Mouse (Mus musculus) embryonic facial prominence, embryonic 15.5 days (tissue): ENCODE data around the gene Capn15. TPM values are rescaled to one million over a fixed set of nuclear protein-coding genes. Genes with fewer than 3 reads are reported as not detected.
A peak's percentile ranks its signal among the peaks of the same experiment; 100 is the strongest.

Experiments
- ATAC-seq: fragments of 200-750 bp; cut with Nextera tagmentation; 2 replicates; pipeline ENCODE4 v1.8.0; 2017; ENCODE audit warnings: low read depth, moderate TSS enrichment; ENCODE audit not compliant: insufficient number of reproducible peaks, low FRiP score, low TSS enrichment
- H3K27ac ChIP-seq: fragments of 300-500 bp; sonication (generic); replicated peaks from 2 replicates; pipeline ENCODE4 v1.5.1; 2015; ENCODE audit warnings: mild to moderate bottlenecking, inconsistent platforms
- H3K27me3 ChIP-seq: fragments of 300-500 bp; sonication (generic); 2 replicates; pipeline ENCODE4 v1.6.1; 2015; ENCODE audit warnings: inconsistent platforms
- H3K36me3 ChIP-seq: fragments of 300-500 bp; sonication (generic); 2 replicates; pipeline ENCODE4 v1.6.1; 2015; ENCODE audit warnings: mild to moderate bottlenecking, inconsistent platforms
- H3K4me1 ChIP-seq: fragments of 300-500 bp; sonication (generic); 2 replicates; pipeline ENCODE4 v1.6.1; 2015; ENCODE audit warnings: inconsistent platforms
- H3K4me2 ChIP-seq: fragments of 300-500 bp; sonication (generic); replicated peaks from 2 replicates; pipeline ENCODE4 v1.6.1; 2015; ENCODE audit warnings: mild to moderate bottlenecking, inconsistent platforms
- H3K4me3 ChIP-seq: fragments of 300-500 bp; sonication (generic); replicated peaks from 2 replicates; pipeline ENCODE4 v1.5.1; 2015; ENCODE audit warnings: mild to moderate bottlenecking, inconsistent platforms
- H3K9ac ChIP-seq: fragments of 300-500 bp; sonication (generic); 2 replicates; pipeline ENCODE4 v1.6.1; 2015; ENCODE audit warnings: inconsistent platforms
- H3K9me3 ChIP-seq: fragments of 300-500 bp; sonication (generic); replicated peaks from 2 replicates; pipeline ENCODE4 v1.6.1; 2016; ENCODE audit warnings: inconsistent platforms
- WGBS: fragments of 180-500 bp; shearing (Covaris S2); methylation state at CpG from one replicate; pipeline ENCODE4 v1.1.7; 2015; 5-methylcytosine and 5-hydroxymethylcytosine counted together
- polyA plus RNA-seq: library from polyadenylated mRNA; unstranded; fragments of >200 nt; fragmentation: Nextera tagmentation; extraction: Ambion mirVana; gene quantifications from 2 replicates; pipeline ENCODE4 v1.2.1, GENCODE M21; 2015

Capn15 gene
- polyA plus RNA-seq, 1 experiment from 2014 or later, result 29.8 TPM

- ATAC-seq, result no peak
- no peaks in the 10 kb centered on the region for H3K9me3 ChIP-seq
- H3K27me3 ChIP-seq, result no peaks in the 10 kb centered on the region
- H3K4me1 ChIP-seq, result 0 out of 2 replicates have a peak, but pooled peaks cover 3% of the 10 kb centered on the region
- H3K4me2 ChIP-seq, result no peak overlapping the region
- H3K27ac ChIP-seq, result no peak overlapping the region
- peaks cover 25% of the 10 kb centered on the region for H3K36me3 ChIP-seq
- 57% methylated on average over 3 of the region's 3 CpGs for WGBS
- no peak overlapping the region for H3K4me3 ChIP-seq
- H3K9ac ChIP-seq, result no peak overlapping the region
These were observed 17.9 kb downstream of the Capn15 start for GRCm38 (mm10) chr17:25967652-25968051.

- Histone ChIP-seq H3K36me3 (peaks cover 51% of the 10 kb centered on the region), H3K9ac (no peak overlapping the region), H3K4me3 (no peak overlapping the region), H3K27ac (no peak overlapping the region), H3K27me3 (no peaks in the 10 kb centered on the region), H3K9me3 (no peaks in the 10 kb centered on the region), H3K4me2 (no peak overlapping the region), H3K4me1 (no peaks in the 10 kb centered on the region)
- WGBS, result 79% methylated on average over 7 of the region's 7 CpGs
- ATAC-seq, result no peak
These were observed 21.3 kb downstream of the Capn15 start for GRCm38 (mm10) chr17:25964271-25964670.

- no peak overlapping the region for H3K9ac ChIP-seq
- no peak overlapping the region for H3K27ac ChIP-seq
- H3K4me1 ChIP-seq, result no peaks in the 10 kb centered on the region
- no peak overlapping the region for H3K4me3 ChIP-seq
- H3K4me2 ChIP-seq, result no peak overlapping the region
- H3K9me3 ChIP-seq, result no peaks in the 10 kb centered on the region
- no peak for ATAC-seq
- 88% methylated on average over 7 of the region's 7 CpGs for WGBS
- H3K36me3 ChIP-seq, result peaks cover 67% of the 10 kb centered on the region
- no peaks in the 10 kb centered on the region for H3K27me3 ChIP-seq
These were observed 23.1 kb downstream of the Capn15 start for GRCm38 (mm10) chr17:25962413-25962905.

GRCm38 (mm10) chr17:25961566-25961965 is 24.0 kb downstream of the Capn15 start:
- WGBS, result 90% methylated on average over 5 of the region's 5 CpGs
- H3K27ac ChIP-seq, result no peak overlapping the region
- no peak overlapping the region for H3K4me2 ChIP-seq
- H3K36me3 ChIP-seq, result peaks cover 67% of the 10 kb centered on the region
- no peaks in the 10 kb centered on the region for H3K4me1 ChIP-seq
- ATAC-seq, result no peak
- H3K4me3 ChIP-seq, result no peak overlapping the region
- no peaks in the 10 kb centered on the region for H3K27me3 ChIP-seq
- H3K9ac ChIP-seq, result no peak overlapping the region
- no peaks in the 10 kb centered on the region for H3K9me3 ChIP-seq

- Histone ChIP-seq H3K4me1 (no peaks in the 10 kb centered on the region), H3K27me3 (no peaks in the 10 kb centered on the region), H3K9me3 (no peaks in the 10 kb centered on the region), H3K4me3 (no peak overlapping the region), H3K36me3 (peaks cover 63% of the 10 kb centered on the region), H3K9ac (no peak overlapping the region), H3K27ac (no peak overlapping the region), H3K4me2 (no peak overlapping the region)
- WGBS, result 87% methylated on average over 22 of the region's 23 CpGs
- ATAC-seq, result no peak
These were observed 25.7 kb downstream of the Capn15 start for GRCm38 (mm10) chr17:25959630-25960467.

- ATAC-seq, result no peak
- Histone ChIP-seq H3K4me2 (no peak overlapping the region), H3K27me3 (no peaks in the 10 kb centered on the region; the same call in 1 of the 2 replicates), H3K4me1 (no peaks in the 10 kb centered on the region), H3K27ac (no peak overlapping the region), H3K9me3 (no peaks in the 10 kb centered on the region), H3K4me3 (no peak overlapping the region), H3K36me3 (peaks cover 54% of the 10 kb centered on the region), H3K9ac (no peak overlapping the region)
- 91% methylated on average over 11 of the region's 11 CpGs for whole genome bisulfite sequencing
These were observed 26.7 kb downstream of the Capn15 start for GRCm38 (mm10) chr17:25958771-25959494.

GRCm38 (mm10) chr17:25957586-25958051 is 28.0 kb downstream of the Capn15 start:
- peak; percentile 9; the same call in 1 of the 2 replicates for ATAC-seq
- no peaks in the 10 kb centered on the region for H3K9me3 ChIP-seq
- WGBS, result 70% methylated on average over 14 of the region's 14 CpGs
- H3K36me3 ChIP-seq, result peaks cover 44% of the 10 kb centered on the region
- H3K4me3 ChIP-seq, result no peak overlapping the region
- H3K9ac ChIP-seq, result no peak overlapping the region
- no peak overlapping the region for H3K4me2 ChIP-seq
- H3K27me3 ChIP-seq, result peaks cover 11% of the 10 kb centered on the region
- no peak overlapping the region for H3K27ac ChIP-seq
- H3K4me1 ChIP-seq, result no peaks in the 10 kb centered on the region

- Histone ChIP-seq H3K9me3 (no peaks in the 10 kb centered on the region), H3K4me2 (no peak overlapping the region), H3K36me3 (peaks cover 39% of the 10 kb centered on the region), H3K27ac (no peak overlapping the region), H3K4me3 (no peak overlapping the region), H3K4me1 (peaks cover 8% of the 10 kb centered on the region), H3K27me3 (peaks cover 21% of the 10 kb centered on the region), H3K9ac (no peak overlapping the region)
- ATAC-seq, result no peak
- WGBS, result 66% methylated on average over 7 of the region's 7 CpGs
These were observed 29.0 kb downstream of the Capn15 start for GRCm38 (mm10) chr17:25956631-25957030.

- WGBS, result 34% methylated on average over 7 of the region's 7 CpGs
- no peak for ATAC-seq
These were observed 29.4 kb downstream of the Capn15 start for GRCm38 (mm10) chr17:25956201-25956600.

GRCm38 (mm10) chr17:25955736-25956135 is 29.9 kb downstream of the Capn15 start:
- no peak overlapping the region for H3K4me2 ChIP-seq
- 55% methylated on average over 3 of the region's 3 CpGs for WGBS
- ATAC-seq, result no peak
- H3K9me3 ChIP-seq, result no peaks in the 10 kb centered on the region
- H3K4me3 ChIP-seq, result no peak overlapping the region
- peaks cover 15% of the 10 kb centered on the region for H3K4me1 ChIP-seq
- H3K9ac ChIP-seq, result no peak overlapping the region
- H3K36me3 ChIP-seq, result peaks cover 32% of the 10 kb centered on the region
- no peak overlapping the region for H3K27ac ChIP-seq
- peaks cover 30% of the 10 kb centered on the region for H3K27me3 ChIP-seq

More at GRCm38 (mm10) chr17:25956201-25956600, 29.4 kb downstream of the Capn15 start:
- Histone ChIP-seq H3K9ac (no peak overlapping the region), H3K9me3 (no peaks in the 10 kb centered on the region), H3K4me3 (no peak overlapping the region), H3K4me2 (no peak overlapping the region), H3K36me3 (peaks cover 36% of the 10 kb centered on the region), H3K27me3 (peaks cover 26% of the 10 kb centered on the region), H3K27ac (no peak overlapping the region), H3K4me1 (peaks cover 12% of the 10 kb centered on the region)

GRCm38 (mm10) chr17:25954671-25955070 is 30.9 kb downstream of the Capn15 start:
- H3K36me3 ChIP-seq, result peaks cover 22% of the 10 kb centered on the region
- H3K4me2 ChIP-seq, result no peak overlapping the region
- H3K27ac ChIP-seq, result no peak overlapping the region
- H3K4me3 ChIP-seq, result no peak overlapping the region
- peaks cover 15% of the 10 kb centered on the region for H3K4me1 ChIP-seq
- WGBS, result 90% methylated on average over 1 of the region's 2 CpGs
- ATAC-seq, result no peak
- no peaks in the 10 kb centered on the region for H3K9me3 ChIP-seq
- H3K9ac ChIP-seq, result no peak overlapping the region
- peaks cover 41% of the 10 kb centered on the region for H3K27me3 ChIP-seq
